Mouse (Mus musculus) limb, embryonic 14.5 days (tissue): Measurements from ENCODE around the gene Rnpep. TPM values are rescaled to one million over a fixed set of nuclear protein-coding genes. Genes with fewer than 3 reads are reported as not detected.

Experiments used
- ATAC-seq: fragments of 200-750 bp; cut with Nextera tagmentation; 2 replicates; pipeline ENCODE4 v1.8.0; 2017; ENCODE audit warnings: low read depth, moderate number of reproducible peaks, moderate TSS enrichment; ENCODE audit not compliant: low FRiP score
- DNase-seq: peaks from one replicate; pipeline ENCODE4 v3.0.0-alpha.2; 2015; ENCODE audit warnings: low spot score
- H3K27ac ChIP-seq: fragments of 300-500 bp; sonication (generic); replicated peaks from 2 replicates; pipeline ENCODE4 v1.5.1; 2014; ENCODE audit warnings: low read depth, mild to moderate bottlenecking, low read length, moderate library complexity, mixed read lengths
- H3K27me3 ChIP-seq: fragments of 300-500 bp; sonication (generic); 2 replicates; pipeline ENCODE4 v1.6.1; 2014; ENCODE audit warnings: low read length, mixed read lengths; ENCODE audit not compliant: control insufficient read depth, insufficient read depth
- H3K36me3 ChIP-seq: fragments of 300-500 bp; sonication (generic); 2 replicates; pipeline ENCODE4 v1.6.1; 2014; ENCODE audit warnings: mild to moderate bottlenecking, low read length, moderate library complexity, mixed read lengths; ENCODE audit not compliant: control insufficient read depth, insufficient read depth
- H3K4me1 ChIP-seq: fragments of 300-500 bp; sonication (generic); 2 replicates; pipeline ENCODE4 v1.6.1; 2014; ENCODE audit warnings: antibody characterized with exemption, low read length, mixed read lengths; ENCODE audit not compliant: control insufficient read depth, insufficient read depth
- H3K4me2 ChIP-seq: fragments of 300-500 bp; sonication (generic); replicated peaks from 2 replicates; pipeline ENCODE4 v1.6.1; 2014; ENCODE audit warnings: low read depth, mild to moderate bottlenecking, low read length, moderate library complexity; ENCODE audit not compliant: severe bottlenecking
- H3K4me3 ChIP-seq: fragments of 300-500 bp; sonication (generic); replicated peaks from 2 replicates; pipeline ENCODE4 v1.5.1; 2014; ENCODE audit warnings: low read length
- H3K9ac ChIP-seq: fragments of 300-500 bp; sonication (generic); 2 replicates; pipeline ENCODE4 v1.6.1; 2014; ENCODE audit warnings: mild to moderate bottlenecking, low read depth, low read length, moderate library complexity; ENCODE audit not compliant: severe bottlenecking
- H3K9me3 ChIP-seq: fragments of 300-500 bp; sonication (generic); 2 replicates; pipeline ENCODE4 v1.6.1; 2016; ENCODE audit warnings: low read length; ENCODE audit not compliant: control insufficient read depth
- POLR2A ChIP-seq: fragments of 200-500 bp; IDR thresholded peaks from 2 replicates; pipeline ENCODE4 v1.8.0; 2012; ENCODE audit warnings: inconsistent platforms, mild to moderate bottlenecking, moderate library complexity, borderline replicate concordance; ENCODE audit not compliant: insufficient read depth, insufficient read length; ENCODE audit errors: extremely low read depth
- WGBS: fragments of 180-500 bp; shearing (Covaris S2); extraction: QIAGEN DNeasy Blood & Tissue Kit; methylation state at CpG from one replicate; pipeline ENCODE4 v1.1.7; 2014; 5-methylcytosine and 5-hydroxymethylcytosine counted together
- polyA plus RNA-seq, 2 experiments: library from polyadenylated mRNA; depleted of rRNA in 1 of 2; stranded (reverse) in 1 of 2; unstranded in 1 of 2; fragments of >200 nt; fragmentation: Nextera tagmentation in 1 of 2; extraction: Ambion mirVana in 1 of 2; gene quantifications; 2 replicates each; pipeline versions ENCODE4 v1.2.1 to v1.2.3; 2012 to 2014

Gene Rnpep
- polyA plus RNA-seq, 2 experiments = 39.4 to 77.0 TPM

- Histone ChIP-seq H3K9me3 (no peaks in the 10 kb centered on the region), H3K4me1 (peaks cover 7% of the 10 kb centered on the region), H3K27me3 (no peaks in the 10 kb centered on the region), H3K27ac (0 out of 2 replicates have a peak overlapping the region, but pooled peaks have one; percentile 9), H3K4me2 (no peak overlapping the region), H3K9ac (no peak overlapping the region), H3K36me3 (peaks cover 37% of the 10 kb centered on the region), H3K4me3 (no peak overlapping the region)
- no peak for DNase-seq
- no peak for TF ChIP-seq POLR2A
- ATAC-seq = no peak
- 64% methylated on average over 6 of the region's 6 CpGs for WGBS
Observed at GRCm38 (mm10) chr1:135260931-135261330, 23.0 kb downstream of the Rnpep start.

DNA sequence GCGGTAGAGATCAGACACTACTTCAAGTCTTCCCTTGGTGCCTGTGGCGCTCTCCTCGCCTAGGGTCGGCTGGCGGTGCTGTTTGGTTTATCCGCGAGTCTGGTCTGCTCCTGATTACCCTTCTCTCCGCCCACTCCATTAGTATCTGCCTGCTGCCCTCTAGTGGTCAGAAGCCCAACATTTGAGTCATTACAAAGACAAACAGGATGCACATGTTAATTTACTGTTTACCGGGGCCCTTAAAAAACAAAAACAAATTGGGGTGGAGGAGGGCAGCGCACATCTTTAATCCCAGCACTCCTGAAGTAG is 24.8 kb downstream of the Rnpep start:
- WGBS = under 1% methylated on average over 10 of the region's 10 CpGs
- ATAC-seq (peak; percentile 80), DNase-seq (peak; percentile 86)
- peaks cover 7% of the 10 kb centered on the region for H3K4me1 ChIP-seq
- H3K4me3 ChIP-seq = peak overlapping the region; percentile 15
- 0 out of 2 replicates have a peak overlapping the region, but pooled peaks have one; percentile 56 for H3K27ac ChIP-seq
- no peak for TF ChIP-seq POLR2A
- peak overlapping the region; percentile 61 for H3K4me2 ChIP-seq
- peaks cover 19% of the 10 kb centered on the region for H3K36me3 ChIP-seq
- H3K27me3 ChIP-seq = no peaks in the 10 kb centered on the region
- H3K9ac ChIP-seq = peak overlapping the region; percentile 38; the same call in 1 of the 2 replicates
- no peaks in the 10 kb centered on the region for H3K9me3 ChIP-seq

- peak; percentile 23 for ATAC-seq
- peak within 1 kb of the TSS; percentile 15 for H3K4me3 ChIP-seq
- no peaks in the 10 kb centered on the region for H3K9me3 ChIP-seq
- H3K4me1 ChIP-seq = peaks cover 7% of the 10 kb centered on the region
- H3K36me3 ChIP-seq = peaks cover 15% of the 10 kb centered on the region; the same call in 1 of the 2 replicates
- peak within 1 kb of the TSS; percentile 61 for H3K4me2 ChIP-seq
- H3K9ac ChIP-seq = peak within 1 kb of the TSS; percentile 38; the same call in 1 of the 2 replicates
- peak; percentile 49 for DNase-seq
- no peak for TF ChIP-seq POLR2A
- H3K27ac ChIP-seq = peak within 1 kb of the TSS; percentile 56; the same call in 1 of the 2 replicates
- no peaks in the 10 kb centered on the region for H3K27me3 ChIP-seq
- WGBS = 2% methylated on average over 19 of the region's 19 CpGs
Observed at GRCm38 (mm10) chr1:135258380-135259127, 25.3 kb downstream of the Rnpep start, which contains the start of gene Elf3. Elf3 (minus strand) TSS chr1:135258568.

GRCm38 (mm10) chr1:135256299-135256698 is 27.6 kb downstream of the Rnpep start:
- Histone ChIP-seq H3K4me3 (no peak overlapping the region), H3K9me3 (no peaks in the 10 kb centered on the region), H3K4me1 (peaks cover 7% of the 10 kb centered on the region), H3K27me3 (no peaks in the 10 kb centered on the region), H3K4me2 (no peak overlapping the region), H3K9ac (no peak overlapping the region), H3K27ac (no peak overlapping the region), H3K36me3 (no peaks in the 10 kb centered on the region)
- WGBS = 76% methylated on average over 6 of the region's 6 CpGs
- TF ChIP-seq POLR2A = no peak
- no peak for DNase-seq
- no peak for ATAC-seq

DNA sequence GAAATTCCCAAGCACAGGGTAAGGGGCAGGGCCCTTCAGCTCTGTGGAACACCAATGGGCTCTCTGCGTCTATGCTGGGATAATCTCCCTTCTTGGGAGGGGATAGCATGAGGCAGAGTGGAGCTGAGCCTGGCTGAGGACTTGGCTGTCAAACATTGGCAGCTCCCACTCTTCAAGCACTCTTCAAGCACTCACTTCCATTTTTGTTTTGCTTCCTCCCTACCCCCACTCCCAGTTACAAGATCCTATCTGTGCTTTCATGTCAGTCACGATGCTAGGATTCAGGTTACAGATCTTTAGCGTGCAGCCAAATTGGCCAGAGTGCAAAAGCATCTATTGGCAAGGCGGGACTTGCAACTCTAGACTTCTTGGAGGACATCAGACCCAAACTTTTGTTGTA is 31.0 kb downstream of the Rnpep start:
- Histone ChIP-seq H3K4me2 (no peak overlapping the region), H3K4me1 (no peaks in the 10 kb centered on the region), H3K27me3 (no peaks in the 10 kb centered on the region), H3K27ac (no peak overlapping the region), H3K9me3 (no peaks in the 10 kb centered on the region), H3K4me3 (no peak overlapping the region), H3K36me3 (no peaks in the 10 kb centered on the region), H3K9ac (no peak overlapping the region)
- ATAC-seq (0 out of 2 replicates have a peak, but pooled peaks have one; percentile 34), DNase-seq (no peak)
- TF ChIP-seq POLR2A = no peak
- WGBS = 37% methylated on average over 4 of the region's 4 CpGs
